Mouse (Mus musculus) testis, adult 2 months (tissue): ENCODE measurements around the gene Prkcd.

ENCODE experiments used
- CTCF ChIP-seq: fragments of 200-500 bp; IDR thresholded peaks from 2 replicates; pipeline ENCODE4 v1.5.1; 2012; ENCODE audit warnings: low read depth, mild to moderate bottlenecking, inconsistent platforms, low read length, moderate library complexity; ENCODE audit not compliant: control insufficient read depth, insufficient read depth, insufficient replicate concordance
- POLR2A ChIP-seq: fragments of 200-500 bp; IDR thresholded peaks from 2 replicates; pipeline ENCODE4 v1.6.1; 2012; ENCODE audit warnings: low read depth, mild to moderate bottlenecking, inconsistent platforms, low read length, moderate library complexity; ENCODE audit not compliant: control insufficient read depth

GRCm38 (mm10) chr14:30666061-30666460 is 40.1 kb upstream of the Prkcd start:
- no peak for TF ChIP-seq POLR2A
- no peak for TF ChIP-seq CTCF
